11 mouse cellular contexts compared by ENCODE assay signal in genomic region chr11:99135047-99135440, GRCm38 (mm10). TPM values are rescaled to one million over a fixed set of nuclear protein-coding genes. Genes with fewer than 3 reads are reported as not detected.
DNase-seq lines count a peak whose midpoint lies in the region; ATAC-seq and TF ChIP-seq lines count a peak whose summit lies in the region.
"Had no signal": no experiment of that assay in that cellular context is flagged by ENCODE, and none has a peak within 500 bp of the region (broad histone marks: within the 10 kb centered on the region; RNA-seq: fewer than 3 reads in every experiment).

No protein-coding gene starts in this region.

- TF ChIP-seq POLR2A in heart, adult 2 months (IDR thresholded peaks at IDR 0.05; ENCODE audit: insufficient read depth, low read depth, low read length) = no peak

- H3K27me3 ChIP-seq in heart, adult 2 months (ENCODE audit: control insufficient read depth, insufficient read depth, low read length) = no peaks in the 10 kb centered on the region
- H3K27me3 ChIP-seq in lung, embryonic 15.5 days = no peaks in the 10 kb centered on the region
- no peaks in the 10 kb centered on the region for H3K27me3 ChIP-seq in limb, embryonic 12.5 days

- H3K36me3 ChIP-seq in heart, adult 2 months (ENCODE audit: control insufficient read depth, insufficient read depth, low read length) = no peaks in the 10 kb centered on the region
- no peaks in the 10 kb centered on the region for H3K36me3 ChIP-seq in lung, embryonic 15.5 days
- H3K36me3 ChIP-seq in limb, embryonic 12.5 days = no peaks in the 10 kb centered on the region

- no peak for ATAC-seq in lung, embryonic 15.5 days (ENCODE audit: borderline replicate concordance, extremely low read depth, low FRiP score, low TSS enrichment)
- no peak for ATAC-seq in limb, embryonic 12.5 days (ENCODE audit: insufficient number of reproducible peaks, insufficient read depth, low FRiP score, low TSS enrichment, low read depth)
- ATAC-seq: inflammation-experienced regulatory T-cells, adult 6 months had no signal

- H3K9ac ChIP-seq in heart, adult 2 months (ENCODE audit: low read depth, low read length) = no peak overlapping the region
- H3K9ac ChIP-seq in lung, embryonic 15.5 days = no peak overlapping the region
- 0 out of 2 replicates have a peak overlapping the region, but pooled peaks have one; percentile 1 for H3K9ac ChIP-seq in limb, embryonic 12.5 days (replicated peaks)

- no peak overlapping the region for H3K4me3 ChIP-seq in heart, adult 2 months
- H3K4me3 ChIP-seq in lung, embryonic 15.5 days = no peak overlapping the region
- no peak overlapping the region for H3K4me3 ChIP-seq in limb, embryonic 12.5 days (replicated peaks)

- no peak for TF ChIP-seq EP300 in heart, adult 2 months (IDR thresholded peaks at IDR 0.05; ENCODE audit: insufficient read depth, low read depth, low read length)

- 64% methylated on average over 8 of the region's 8 CpGs for WGBS in heart, adult 2 months
- 64% methylated on average over 8 of the region's 8 CpGs for WGBS in lung, embryonic 15.5 days
- 32% methylated on average over 8 of the region's 8 CpGs for WGBS in limb, embryonic 12.5 days

- DNase-seq in heart, adult 2 months = no peak
- no peak for DNase-seq in heart, postnatal 25 days (ENCODE audit: low spot score)
- DNase-seq in lung, adult 18-20 months = no peak
- peak; percentile 42 for DNase-seq in ZHBTc4 (ENCODE audit: low read depth, low spot score)
- DNase-seq in frontal cortex, postnatal 36 days (ENCODE audit: low spot score in 2 of 2) = no peak
- no peak for DNase-seq in embryo, embryonic 9.5 days (ENCODE audit: extremely low spot score)

- H3K4me2 ChIP-seq in lung, embryonic 15.5 days = no peak overlapping the region
- 0 out of 2 replicates have a peak overlapping the region, but pooled peaks have one; percentile 1 for H3K4me2 ChIP-seq in limb, embryonic 12.5 days

- H3K27ac ChIP-seq in heart, adult 2 months = peak overlapping the region; percentile 28; the same call in 1 of the 2 replicates
- H3K27ac ChIP-seq in lung, embryonic 15.5 days = peak overlapping the region; percentile 57
- peak overlapping the region; percentile 93 for H3K27ac ChIP-seq in limb, embryonic 12.5 days

- intact Hi-C loops in heart, adult 2 months (cut with DNase I) = no loop called here
- intact Hi-C loops in heart, postnatal 25 days (cut with DNase I) = no loop called here

- no peaks in the 10 kb centered on the region for H3K79me2 ChIP-seq in heart, adult 2 months (replicated peaks; ENCODE audit: control insufficient read depth, insufficient read depth, low read length)

- H3K4me1 ChIP-seq in heart, adult 2 months (ENCODE audit: control insufficient read depth, insufficient read depth, low read length) = peaks cover 3% of the 10 kb centered on the region
- H3K4me1 ChIP-seq in lung, embryonic 15.5 days = peaks cover 42% of the 10 kb centered on the region
- peaks cover 65% of the 10 kb centered on the region for H3K4me1 ChIP-seq in limb, embryonic 12.5 days (replicated peaks)

- H3K9me3 ChIP-seq in lung, embryonic 15.5 days = no peaks in the 10 kb centered on the region
- no peaks in the 10 kb centered on the region for H3K9me3 ChIP-seq in limb, embryonic 12.5 days

- no peak for TF ChIP-seq CTCF in heart, adult 2 months (IDR thresholded peaks at IDR 0.05)

RNA-seq across cellular contexts. Expression of gene Ccr7, which starts 19.8 kb away (rescaled TPM):
- under 1 TPM; 0.29 to 0.59 TPM for total RNA-seq in heart, adult 2 months (2021)
- 2.6 and 2.7 TPM in 2 replicates for polyA plus RNA-seq in heart, adult 2 months (2012; rRNA removed)
- under 1 TPM; 0.29 to 0.64 TPM for total RNA-seq in heart, postnatal 25 days (2021)
- polyA plus RNA-seq in lung, embryonic 15.5 days (2015; fragmentation: Nextera tagmentation; extraction: Ambion mirVana) = 0.13 and 0.29 TPM in 2 replicates
- polyA plus RNA-seq in limb, embryonic 12.5 days (2016; fragmentation: Nextera tagmentation; extraction: Ambion mirVana) = 0.40 and 0.49 TPM in 2 replicates
- total RNA-seq: left cerebral cortex, postnatal 14 days had no signal
- polyA plus RNA-seq: neural tube, embryonic 14.5 days had no signal

RNA-seq across cellular contexts. Expression of gene Tns4, which starts 45.9 kb away (rescaled TPM):
- under 1 TPM; 0.16 to 0.23 TPM for total RNA-seq in heart, adult 2 months (2021)
- 0.49 and 1.1 TPM in 2 replicates for polyA plus RNA-seq in heart, adult 2 months (2012; rRNA removed)
- total RNA-seq in heart, postnatal 25 days (2021) = under 1 TPM; 0.18 to 0.20 TPM
- polyA plus RNA-seq in lung, embryonic 15.5 days (2015; fragmentation: Nextera tagmentation; extraction: Ambion mirVana) = 0.21 and 0.42 TPM in 2 replicates
- 0.65 and 0.73 TPM in 2 replicates for polyA plus RNA-seq in limb, embryonic 12.5 days (2016; fragmentation: Nextera tagmentation; extraction: Ambion mirVana)
- polyA plus RNA-seq: neural tube, embryonic 14.5 days had no signal

Comparison
In these comparisons a context has a peak if more than half of its experiments do, and no peak if none do; other contexts are left out.
1. H3K27ac ChIP-seq: peak in every context shown above with its lines; median percentile 93 in limb, embryonic 12.5 days; 57 in lung, embryonic 15.5 days; 28 in heart, adult 2 months.